Mouse (Mus musculus): Measurements from ENCODE around the gene Pcnx2. TPM values are rescaled to one million over a fixed set of nuclear protein-coding genes. Genes with fewer than 3 reads are reported as not detected.

Gene Pcnx2
- total RNA-seq, 2 experiments from 2014 or later: not detected

DNA sequence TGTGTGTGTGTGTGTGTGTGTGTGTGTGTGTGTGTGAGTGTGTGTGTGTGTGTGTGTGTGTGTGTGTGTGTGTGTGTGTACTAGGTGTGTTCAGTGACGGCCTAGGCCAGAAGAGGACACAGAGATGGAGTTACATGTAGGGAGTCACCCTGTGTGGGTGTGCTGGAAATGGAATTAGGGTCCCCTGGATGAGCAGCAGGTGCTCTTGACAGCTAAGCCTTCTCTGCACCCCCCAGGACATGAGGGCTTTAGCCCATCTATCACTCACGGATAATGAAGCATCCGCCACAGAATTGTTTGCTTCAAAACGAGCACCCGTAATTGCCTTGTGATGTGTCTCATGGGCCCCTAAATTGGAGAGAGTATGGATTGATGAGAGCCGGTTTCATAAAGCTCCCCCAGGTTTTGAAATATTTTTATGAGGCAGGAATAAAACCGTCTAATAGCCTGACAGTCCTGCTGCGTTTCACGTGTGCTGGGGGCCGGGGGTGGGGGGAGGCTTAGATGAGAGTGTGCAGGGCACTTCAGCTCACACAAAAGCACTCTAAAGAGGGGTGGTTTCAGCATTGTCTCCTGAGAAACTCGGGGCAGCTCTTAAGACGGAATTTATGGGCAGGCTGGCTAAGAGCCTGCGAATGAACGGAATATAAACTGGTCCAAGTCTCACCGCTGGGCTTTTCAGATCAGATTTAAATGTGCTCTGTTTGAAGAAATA is 54.8 kb downstream of the Pcnx2 start:
- no peak for ATAC-seq (replicated peaks; ENCODE audit: low FRiP score, poor library complexity, severe bottlenecking)

- no peak for ATAC-seq (replicated peaks; ENCODE audit: low FRiP score, poor library complexity, severe bottlenecking)
These were observed 56.0 kb downstream of the Pcnx2 start for GRCm38 (mm10) chr8:125842158-125842557.

GRCm38 (mm10) chr8:125824688-125825087 is 73.4 kb downstream of the Pcnx2 start:
- ATAC-seq (replicated peaks; ENCODE audit: low FRiP score, poor library complexity, severe bottlenecking): no peak

GRCm38 (mm10) chr8:125823719-125824118 is 74.4 kb downstream of the Pcnx2 start:
- ATAC-seq (replicated peaks; ENCODE audit: low FRiP score, poor library complexity, severe bottlenecking): no peak

DNA sequence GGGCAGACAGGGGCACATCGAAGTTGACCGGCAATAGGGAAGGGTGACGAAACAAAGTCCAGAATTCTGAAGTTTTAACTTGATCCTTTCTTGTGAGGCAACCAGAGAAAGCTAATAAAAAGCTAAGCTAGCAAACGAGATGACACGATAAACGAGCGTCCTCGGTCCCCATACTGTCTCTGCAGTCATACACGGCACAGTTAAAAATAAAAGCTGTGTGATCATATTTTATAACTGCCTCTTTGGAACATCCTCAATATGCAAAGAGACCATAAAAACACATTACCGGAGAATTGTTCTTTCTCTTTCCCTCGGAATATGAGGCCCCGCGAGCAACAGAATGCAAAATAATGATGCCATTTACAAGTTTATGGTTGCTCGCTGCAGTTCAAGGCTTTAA is 76.1 kb downstream of the Pcnx2 start:
- ATAC-seq (replicated peaks; ENCODE audit: low FRiP score, poor library complexity, severe bottlenecking): no peak

- no peak for ATAC-seq (replicated peaks; ENCODE audit: low FRiP score, poor library complexity, severe bottlenecking)
These were observed 78.3 kb downstream of the Pcnx2 start for GRCm38 (mm10) chr8:125819797-125820196.

DNA sequence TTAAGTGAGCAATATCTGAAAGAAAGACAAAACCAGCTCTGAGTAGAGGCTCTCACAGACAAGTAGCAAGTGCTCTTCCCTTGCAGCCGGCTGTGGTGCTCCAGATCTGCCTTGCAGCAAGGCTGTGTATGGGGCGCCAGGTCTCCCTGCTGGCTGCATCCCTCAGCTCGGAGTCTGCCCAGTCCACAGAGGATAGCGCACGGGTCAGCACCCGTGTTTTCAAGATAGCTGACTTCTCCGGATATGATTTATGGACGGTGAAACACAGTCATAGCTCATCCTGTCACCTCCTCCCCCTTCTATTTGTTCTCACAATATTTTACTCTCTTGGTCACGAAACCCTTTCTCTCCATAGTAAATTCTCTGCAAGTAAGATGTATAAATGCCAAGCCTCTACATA is 79.3 kb downstream of the Pcnx2 start:
- no peak for ATAC-seq (replicated peaks; ENCODE audit: low FRiP score, poor library complexity, severe bottlenecking)

GRCm38 (mm10) chr8:125816742-125817141 is 81.4 kb downstream of the Pcnx2 start:
- ATAC-seq (replicated peaks; ENCODE audit: low FRiP score, poor library complexity, severe bottlenecking): no peak

DNA sequence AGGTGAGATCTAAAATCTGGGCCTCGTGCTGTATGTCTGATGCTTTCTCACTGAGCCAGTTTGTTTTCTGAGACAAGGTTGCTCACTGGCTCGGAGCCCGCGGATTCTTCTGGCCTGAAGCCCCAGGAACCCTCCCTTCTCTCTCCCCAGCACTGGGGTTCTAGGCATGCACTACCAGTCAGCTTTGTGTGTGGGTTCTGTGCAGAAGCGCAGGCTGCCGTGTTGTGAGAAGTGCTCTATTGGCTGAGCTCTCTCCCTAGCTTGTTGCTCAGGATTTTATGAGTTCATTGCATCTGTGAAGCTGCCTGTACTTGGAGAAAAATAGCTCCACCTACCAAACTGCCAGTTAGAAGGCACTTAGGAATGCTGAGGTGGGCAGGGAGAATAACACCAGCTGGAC is 89.3 kb downstream of the Pcnx2 start:
- ATAC-seq (replicated peaks; ENCODE audit: low FRiP score, poor library complexity, severe bottlenecking): no peak

DNA sequence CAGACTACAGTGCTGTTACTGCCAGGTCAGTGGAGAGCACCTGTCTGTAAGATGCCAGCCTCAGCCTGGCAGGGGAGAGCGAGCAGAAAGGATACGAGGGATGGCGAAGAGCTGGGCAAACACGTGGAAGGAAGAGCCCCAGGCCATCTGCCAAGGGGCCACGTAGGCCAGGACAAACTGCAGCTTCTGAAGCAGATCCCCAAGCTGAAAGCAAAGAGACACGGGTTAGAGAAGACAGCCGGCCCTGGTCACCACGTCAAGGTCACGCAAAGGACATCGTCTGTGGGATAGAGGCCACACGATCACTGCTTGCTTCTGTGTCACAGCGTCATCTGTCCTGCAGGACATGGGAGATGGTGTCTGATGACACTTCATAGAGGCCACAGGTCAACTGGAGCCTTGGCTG is 90.2 kb downstream of the Pcnx2 start:
- ATAC-seq (replicated peaks; ENCODE audit: low FRiP score, poor library complexity, severe bottlenecking): no peak

- ATAC-seq (replicated peaks; ENCODE audit: low FRiP score, poor library complexity, severe bottlenecking): no peak
These were observed 91.7 kb downstream of the Pcnx2 start for GRCm38 (mm10) chr8:125806459-125806858.

- ATAC-seq (replicated peaks; ENCODE audit: low FRiP score, poor library complexity, severe bottlenecking): no peak
These were observed 101.1 kb downstream of the Pcnx2 start for GRCm38 (mm10) chr8:125796970-125797369.

DNA sequence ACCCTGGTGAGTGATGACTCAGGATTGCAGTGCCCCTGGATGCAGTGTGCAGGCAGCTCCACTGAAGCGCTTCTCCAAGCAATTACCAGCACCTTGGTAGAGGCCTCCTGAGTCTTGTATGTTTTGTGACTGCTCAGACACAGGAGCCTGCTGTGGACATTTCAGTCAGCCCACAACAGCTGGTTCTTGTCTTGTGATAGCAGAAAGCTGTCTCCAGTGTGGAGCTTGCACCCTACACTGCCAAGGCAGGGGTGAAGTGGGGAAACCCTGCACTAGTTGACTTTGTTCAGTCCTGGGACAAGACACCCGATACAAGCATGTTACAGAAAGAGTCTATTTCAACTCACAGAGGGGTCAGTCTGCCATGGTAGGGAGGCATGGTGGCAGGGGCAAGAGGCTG is 102.8 kb downstream of the Pcnx2 start:
- ATAC-seq (replicated peaks; ENCODE audit: low FRiP score, poor library complexity, severe bottlenecking): no peak

DNA sequence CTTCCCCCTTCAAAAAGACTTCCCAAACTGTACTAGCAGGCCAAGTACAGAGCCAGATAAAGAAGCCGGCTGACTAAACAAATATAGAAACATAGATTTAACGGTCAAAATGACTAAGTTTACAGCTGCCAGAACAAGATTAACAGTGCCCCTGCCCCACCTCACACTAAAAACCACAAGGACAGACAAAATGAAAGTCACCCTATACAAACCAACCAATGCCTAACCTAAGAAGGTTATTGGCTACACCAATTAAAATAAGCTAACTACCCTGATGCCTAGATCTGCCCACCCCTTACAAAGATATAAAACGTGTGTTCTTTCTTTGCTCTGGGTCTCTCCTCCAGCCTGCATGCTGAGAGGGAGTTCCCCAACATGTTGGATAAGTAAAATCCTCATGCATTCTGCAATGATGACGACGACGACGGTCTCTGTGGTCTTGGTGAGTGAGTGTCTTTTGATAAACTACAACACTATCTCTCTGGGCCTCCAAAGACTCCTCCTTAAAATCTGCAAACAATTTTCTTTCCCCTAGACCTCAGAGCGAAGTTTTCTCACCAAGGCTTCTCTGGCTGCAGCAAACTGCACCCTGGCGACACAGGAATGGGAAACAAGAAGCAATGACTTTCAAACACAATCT is 105.2 kb downstream of the Pcnx2 start:
- no peak for ATAC-seq (replicated peaks; ENCODE audit: low FRiP score, poor library complexity, severe bottlenecking)

- no peak for ATAC-seq (replicated peaks; ENCODE audit: low FRiP score, poor library complexity, severe bottlenecking)
These were observed 111.2 kb downstream of the Pcnx2 start for GRCm38 (mm10) chr8:125786886-125787285.

DNA sequence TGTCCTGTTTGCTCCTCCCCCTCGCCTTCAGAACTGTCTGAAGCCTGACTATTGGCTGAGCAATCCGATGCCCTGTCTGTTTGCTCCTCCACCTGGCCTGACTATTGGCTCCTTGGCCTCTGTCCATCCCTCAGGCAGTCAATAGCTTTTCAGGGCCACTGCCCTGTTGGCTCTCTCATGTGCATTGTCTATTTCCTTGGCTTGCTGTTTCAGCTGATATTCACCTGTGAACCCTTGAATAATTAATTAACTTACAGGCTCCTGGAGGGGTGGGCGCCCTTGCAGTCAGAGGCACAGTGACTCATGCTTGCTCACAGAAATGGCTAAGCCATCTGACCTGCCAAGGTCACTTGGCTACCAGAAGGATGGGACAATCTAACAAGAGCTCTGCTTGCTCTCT is 116.0 kb downstream of the Pcnx2 start:
- no peak for ATAC-seq (replicated peaks; ENCODE audit: low FRiP score, poor library complexity, severe bottlenecking)

- no peak for ATAC-seq (replicated peaks; ENCODE audit: low FRiP score, poor library complexity, severe bottlenecking)
These were observed 118.5 kb downstream of the Pcnx2 start for GRCm38 (mm10) chr8:125779656-125780055.

- no peak for ATAC-seq (replicated peaks; ENCODE audit: low FRiP score, poor library complexity, severe bottlenecking)
These were observed 119.2 kb downstream of the Pcnx2 start for GRCm38 (mm10) chr8:125778919-125779318.

- no peak for ATAC-seq (replicated peaks; ENCODE audit: low FRiP score, poor library complexity, severe bottlenecking)
These were observed 120.5 kb downstream of the Pcnx2 start for GRCm38 (mm10) chr8:125777478-125778164.

GRCm38 (mm10) chr8:125776800-125777199 is 121.3 kb downstream of the Pcnx2 start:
- no peak for ATAC-seq (replicated peaks; ENCODE audit: low FRiP score, poor library complexity, severe bottlenecking)

GRCm38 (mm10) chr8:125776314-125776713 is 121.8 kb downstream of the Pcnx2 start:
- ATAC-seq (replicated peaks; ENCODE audit: low FRiP score, poor library complexity, severe bottlenecking): no peak
